Mouse (Mus musculus) embryonic facial prominence, embryonic 14.5 days (tissue): ENCODE measurements around the gene Olig2. TPM values are rescaled to one million over a fixed set of nuclear protein-coding genes. Genes with fewer than 3 reads are reported as not detected.
A peak's percentile ranks its signal among the peaks of the same experiment; 100 is the strongest.
"Not testable (repeated sequence)": the region's sequence is repeated elsewhere in the genome, so short reads cannot be mapped to it uniquely, and the experiment has no call there.

Experiments
- ATAC-seq: fragments of 200-750 bp; cut with Nextera tagmentation; 2 replicates; pipeline ENCODE4 v1.8.0; 2017; ENCODE audit warnings: low read depth, moderate number of reproducible peaks, moderate TSS enrichment
- DNase-seq: peaks from one replicate; pipeline ENCODE4 v3.0.0-alpha.2; 2015; ENCODE audit warnings: low spot score
- H3K27ac ChIP-seq: fragments of 300-500 bp; sonication (generic); replicated peaks from 2 replicates; pipeline ENCODE4 v1.5.1; 2014; ENCODE audit warnings: low read depth, mild to moderate bottlenecking, low read length, moderate library complexity
- H3K27me3 ChIP-seq: fragments of 300-500 bp; sonication (generic); replicated peaks from 2 replicates; pipeline ENCODE4 v1.6.1; 2014; ENCODE audit warnings: low read length; ENCODE audit not compliant: control insufficient read depth, insufficient read depth
- H3K36me3 ChIP-seq: fragments of 300-500 bp; sonication (generic); 2 replicates; pipeline ENCODE4 v1.6.1; 2014; ENCODE audit warnings: low read length, mixed read lengths; ENCODE audit not compliant: control insufficient read depth, insufficient read depth
- H3K4me1 ChIP-seq: fragments of 300-500 bp; sonication (generic); 2 replicates; pipeline ENCODE4 v1.6.1; 2014; ENCODE audit warnings: antibody characterized with exemption, low read length; ENCODE audit not compliant: control insufficient read depth, insufficient read depth
- H3K4me2 ChIP-seq: fragments of 300-500 bp; sonication (generic); 2 replicates; pipeline ENCODE4 v1.6.1; 2014; ENCODE audit warnings: low read depth, mild to moderate bottlenecking, low read length, moderate library complexity, mixed read lengths
- H3K4me3 ChIP-seq: fragments of 300-500 bp; sonication (generic); 2 replicates; pipeline ENCODE4 v1.5.1; 2014; ENCODE audit warnings: low read depth, mild to moderate bottlenecking, low read length
- H3K9ac ChIP-seq: fragments of 300-500 bp; sonication (generic); 2 replicates; pipeline ENCODE4 v1.6.1; 2014; ENCODE audit warnings: low read depth, mild to moderate bottlenecking, low read length, moderate library complexity, mixed read lengths
- H3K9me3 ChIP-seq: fragments of 300-500 bp; sonication (generic); 2 replicates; pipeline ENCODE4 v1.6.1; 2016; ENCODE audit warnings: low read length; ENCODE audit not compliant: control insufficient read depth
- WGBS: fragments of 180-500 bp; shearing (Covaris S2); extraction: QIAGEN DNeasy Blood & Tissue Kit; methylation state at CpG from one replicate; pipeline ENCODE4 v1.1.7; 2014; 5-methylcytosine and 5-hydroxymethylcytosine counted together
- polyA plus RNA-seq: library from polyadenylated mRNA; unstranded; fragments of >200 nt; fragmentation: Nextera tagmentation; extraction: Ambion mirVana; gene quantifications from 2 replicates; pipeline ENCODE4 v1.2.1, GENCODE M21; 2014

Gene Olig2
- polyA plus RNA-seq, 1 experiment from 2014 or later = 1.1 TPM

GRCm38 (mm10) chr16:91229072-91229348 lies 3.8 kb downstream of the Olig2 start:
- Histone ChIP-seq H3K9ac (no peak overlapping the region), H3K27me3 (peaks cover 100% of the 10 kb centered on the region), H3K27ac (no peak overlapping the region), H3K4me1 (0 out of 2 replicates have a peak, but pooled peaks cover 3% of the 10 kb centered on the region), H3K36me3 (no peaks in the 10 kb centered on the region), H3K4me2 (no peak overlapping the region), H3K4me3 (no peak overlapping the region), H3K9me3 (no peaks in the 10 kb centered on the region)
- no peak for DNase-seq
- no peak for ATAC-seq
- WGBS = 1% methylated on average over 10 of the region's 10 CpGs

GRCm38 (mm10) chr16:91229643-91230042 lies 4.4 kb downstream of the Olig2 start:
- Histone ChIP-seq H3K4me1 (0 out of 2 replicates have a peak, but pooled peaks cover 3% of the 10 kb centered on the region), H3K9ac (no peak overlapping the region), H3K9me3 (no peaks in the 10 kb centered on the region), H3K27me3 (peaks cover 100% of the 10 kb centered on the region), H3K4me3 (no peak overlapping the region), H3K4me2 (no peak overlapping the region), H3K27ac (no peak overlapping the region), H3K36me3 (no peaks in the 10 kb centered on the region)
- WGBS = 13% methylated on average over 8 of the region's 8 CpGs
- DNase-seq (no peak), ATAC-seq (no peak)

GRCm38 (mm10) chr16:91231781-91232469 lies 6.7 kb downstream of the Olig2 start:
- Histone ChIP-seq H3K36me3 (no peaks in the 10 kb centered on the region), H3K4me2 (no peak overlapping the region), H3K27ac (no peak overlapping the region), H3K9me3 (no peaks in the 10 kb centered on the region), H3K9ac (no peak overlapping the region), H3K4me3 (peak overlapping the region; percentile 3; the same call in 1 of the 2 replicates), H3K27me3 (peaks cover 99% of the 10 kb centered on the region), H3K4me1 (no peaks in the 10 kb centered on the region)
- WGBS = 4% methylated on average over 22 of the region's 26 CpGs
- ATAC-seq (peak; percentile 26; the same call in 1 of the 2 replicates), DNase-seq (peak; percentile 26)

- Histone ChIP-seq H3K36me3 (no peaks in the 10 kb centered on the region), H3K4me1 (no peaks in the 10 kb centered on the region), H3K9me3 (no peaks in the 10 kb centered on the region), H3K4me3 (peak overlapping the region; percentile 3; the same call in 1 of the 2 replicates), H3K9ac (no peak overlapping the region), H3K27me3 (peaks cover 99% of the 10 kb centered on the region), H3K4me2 (no peak overlapping the region), H3K27ac (no peak overlapping the region)
- WGBS = 2% methylated on average over 25 of the region's 25 CpGs
- no peak for ATAC-seq
- no peak for DNase-seq
Measured at GRCm38 (mm10) chr16:91232470-91233240, 7.4 kb downstream of the Olig2 start.

GRCm38 (mm10) chr16:91233241-91233944 lies 8.1 kb downstream of the Olig2 start:
- no peak overlapping the region for H3K4me3 ChIP-seq
- peaks cover 98% of the 10 kb centered on the region for H3K27me3 ChIP-seq
- H3K9me3 ChIP-seq = no peaks in the 10 kb centered on the region
- H3K27ac ChIP-seq = no peak overlapping the region
- no peak overlapping the region for H3K9ac ChIP-seq
- DNase-seq (no peak), ATAC-seq (no peak)
- H3K36me3 ChIP-seq = no peaks in the 10 kb centered on the region
- H3K4me2 ChIP-seq = no peak overlapping the region
- no peaks in the 10 kb centered on the region for H3K4me1 ChIP-seq
- WGBS = 22% methylated on average over 11 of the region's 11 CpGs

- Histone ChIP-seq H3K4me3 (no peak overlapping the region), H3K27me3 (peaks cover 58% of the 10 kb centered on the region)
Measured at GRCm38 (mm10) chr16:91239024-91239423, 13.8 kb downstream of the Olig2 start.

GRCm38 (mm10) chr16:91246292-91246691 lies 21.0 kb downstream of the Olig2 start:
- Histone ChIP-seq H3K9ac (no peak overlapping the region), H3K4me2 (no peak overlapping the region), H3K4me3 (no peak overlapping the region), H3K36me3 (no peaks in the 10 kb centered on the region), H3K27me3 (peaks cover 27% of the 10 kb centered on the region), H3K4me1 (no peaks in the 10 kb centered on the region), H3K27ac (no peak overlapping the region), H3K9me3 (no peaks in the 10 kb centered on the region)
- ATAC-seq (no peak), DNase-seq (no peak)
- whole genome bisulfite sequencing = 51% methylated on average over 9 of the region's 9 CpGs

More at GRCm38 (mm10) chr16:91239024-91239423, 13.8 kb downstream of the Olig2 start:
- Histone ChIP-seq H3K27ac (no peak overlapping the region), H3K4me1 (no peaks in the 10 kb centered on the region), H3K9me3 (no peaks in the 10 kb centered on the region), H3K4me2 (no peak overlapping the region), H3K36me3 (no peaks in the 10 kb centered on the region), H3K9ac (no peak overlapping the region)
- ATAC-seq (no peak), DNase-seq (no peak)
- 59% methylated on average over 4 of the region's 4 CpGs for whole genome bisulfite sequencing

- not testable (repeated sequence) for H3K27ac ChIP-seq, H3K9ac ChIP-seq, H3K4me1 ChIP-seq, DNase-seq, H3K36me3 ChIP-seq, H3K4me3 ChIP-seq, H3K4me2 ChIP-seq, H3K9me3 ChIP-seq
- 0 out of 2 replicates have a peak, but pooled peaks have one; percentile 30 for ATAC-seq
- WGBS = 12% methylated on average over 20 of the region's 28 CpGs
- H3K27me3 ChIP-seq = peaks cover 42% of the 10 kb centered on the region
Measured at GRCm38 (mm10) chr16:91255419-91256164, 30.3 kb downstream of the Olig2 start.
